Mouse (Mus musculus) gastrocnemius, adult 2 months (tissue): ENCODE data around the gene Pvalb. TPM values are rescaled to one million over a fixed set of nuclear protein-coding genes. Genes with fewer than 3 reads are reported as not detected.

Source experiments
- DNase-seq: peaks from one replicate; pipeline ENCODE4 v3.0.0; 2022
- H3K27ac ChIP-seq: fragments of 200-600 bp; 2 replicates; pipeline ENCODE4 v1.8.1; 2022; ENCODE audit warnings: mild to moderate bottlenecking
- H3K4me3 ChIP-seq: fragments of 200-600 bp; 2 replicates; pipeline ENCODE4 v1.8.1; 2022; ENCODE audit warnings: mild to moderate bottlenecking, moderate library complexity
- CTCF ChIP-seq: fragments of 200-600 bp; IDR thresholded peaks from 2 replicates; pipeline ENCODE4 v1.8.1; 2022; ENCODE audit warnings: antibody characterized with exemption, mild to moderate bottlenecking, moderate library complexity
- intact Hi-C: fragments of 180-260 bp; cut with DNase I; formaldehyde crosslinking; loops from one replicate; pipeline ENCODE4 v1.15.1; 2025
- total RNA-seq, 2 experiments: library from RNA; stranded (reverse); gene quantifications; 2 replicates each; pipeline ENCODE4 v1.2.3; 2021

Pvalb gene
- total RNA-seq, 2 experiments from 2014 or later: 9,151 to 16,547 TPM

- peak; percentile 74 for DNase-seq
- H3K4me3 ChIP-seq: peak overlapping the region; percentile 47
- peak; percentile 97 for TF ChIP-seq CTCF
- intact Hi-C loops: no loop called here
- peak overlapping the region; percentile 93 for H3K27ac ChIP-seq
Measured at GRCm38 (mm10) chr15:78239453-78239852, 33.3 kb upstream of the Pvalb start.

- peak overlapping the region; percentile 60 for H3K27ac ChIP-seq
Measured at GRCm38 (mm10) chr15:78234823-78235509, 28.8 kb upstream of the Pvalb start.

GRCm38 (mm10) chr15:78231346-78232331 is 25.4 kb upstream of the Pvalb start:
- Histone ChIP-seq H3K27ac (peak overlapping the region; percentile 82), H3K4me3 (peak overlapping the region; percentile 8)
- intact Hi-C loops: no loop called here
- DNase-seq: no peak
- TF ChIP-seq CTCF: peak; percentile 65

More at GRCm38 (mm10) chr15:78234823-78235509, 28.8 kb upstream of the Pvalb start:
- intact Hi-C loops: no loop called here
- no peak overlapping the region for H3K4me3 ChIP-seq
- DNase-seq: no peak
- peak; percentile 25; the same call in 1 of the 2 replicates for TF ChIP-seq CTCF

- peak; percentile 80 for DNase-seq
Measured at GRCm38 (mm10) chr15:78227816-78228215, 21.6 kb upstream of the Pvalb start.

GRCm38 (mm10) chr15:78215269-78215668 is 9.1 kb upstream of the Pvalb start:
- no peak overlapping the region for H3K4me3 ChIP-seq
- H3K27ac ChIP-seq: no peak overlapping the region
- intact Hi-C loops: no loop called here
- no peak for TF ChIP-seq CTCF
- no peak for DNase-seq

More at GRCm38 (mm10) chr15:78227816-78228215, 21.6 kb upstream of the Pvalb start:
- H3K4me3 ChIP-seq: peak overlapping the region; percentile 61
- intact Hi-C loops: loop anchor here (2.0 kb wide), 1 partner anchor 15 kb away; no protein-coding TSS in a partner anchor
- TF ChIP-seq CTCF: no peak
- peak overlapping the region; percentile 89 for H3K27ac ChIP-seq

- Histone ChIP-seq H3K27ac (peak overlapping the region; percentile 80), H3K4me3 (no peak overlapping the region)
- peak; percentile 61 for DNase-seq
- no peak for TF ChIP-seq CTCF
- intact Hi-C loops: no loop called here
Measured at GRCm38 (mm10) chr15:78211367-78211766, 5.2 kb upstream of the Pvalb start.

GRCm38 (mm10) chr15:78210203-78210602 is 4.0 kb upstream of the Pvalb start:
- intact Hi-C loops: no loop called here
- peak overlapping the region; percentile 68 for H3K27ac ChIP-seq
- peak; percentile 56 for DNase-seq
- TF ChIP-seq CTCF: no peak
- no peak overlapping the region for H3K4me3 ChIP-seq

- peak; percentile 93 for DNase-seq
- H3K27ac ChIP-seq: peak overlapping the region; percentile 96
- peak; percentile 52 for TF ChIP-seq CTCF
- H3K4me3 ChIP-seq: peak overlapping the region; percentile 86
- intact Hi-C loops: loop anchor here (1.0 kb wide), 1 partner anchor 36 kb away; no protein-coding TSS in a partner anchor
Measured at GRCm38 (mm10) chr15:78205192-78205591, 1.0 kb downstream of the Pvalb start.

GRCm38 (mm10) chr15:78204053-78204847 is 1.9 kb downstream of the Pvalb start:
- Histone ChIP-seq H3K27ac (peak overlapping the region; percentile 96), H3K4me3 (peak overlapping the region; percentile 86)
- TF ChIP-seq CTCF: no peak
- intact Hi-C loops: no loop called here
- DNase-seq: peak; percentile 83

- H3K4me3 ChIP-seq: peak overlapping the region; percentile 47
- peak; percentile 87 for DNase-seq
- peak overlapping the region; percentile 87 for H3K27ac ChIP-seq
- no peak for TF ChIP-seq CTCF
- intact Hi-C loops: no loop called here
Measured at GRCm38 (mm10) chr15:78195096-78195880, 10.9 kb downstream of the Pvalb start.

- Histone ChIP-seq H3K27ac (peak overlapping the region; percentile 87), H3K4me3 (peak overlapping the region; percentile 44)
- TF ChIP-seq CTCF: no peak
- peak; percentile 24 for DNase-seq
- intact Hi-C loops: no loop called here
Measured at GRCm38 (mm10) chr15:78194320-78194719, 11.9 kb downstream of the Pvalb start.
